Mouse (Mus musculus) heart, adult 2 months (tissue): ENCODE data around the gene Agap3.

Source experiments
- CTCF ChIP-seq: fragments of 200-600 bp; IDR thresholded peaks from 2 replicates; pipeline ENCODE4 v1.8.1; 2022; ENCODE audit warnings: antibody characterized with exemption, mild to moderate bottlenecking, moderate library complexity
- POLR2A ChIP-seq: fragments of 200-500 bp; IDR thresholded peaks from 2 replicates; pipeline ENCODE4 v1.6.1; 2011; ENCODE audit warnings: mild to moderate bottlenecking, low read depth, low read length, control low read depth; ENCODE audit not compliant: insufficient read depth

DNA sequence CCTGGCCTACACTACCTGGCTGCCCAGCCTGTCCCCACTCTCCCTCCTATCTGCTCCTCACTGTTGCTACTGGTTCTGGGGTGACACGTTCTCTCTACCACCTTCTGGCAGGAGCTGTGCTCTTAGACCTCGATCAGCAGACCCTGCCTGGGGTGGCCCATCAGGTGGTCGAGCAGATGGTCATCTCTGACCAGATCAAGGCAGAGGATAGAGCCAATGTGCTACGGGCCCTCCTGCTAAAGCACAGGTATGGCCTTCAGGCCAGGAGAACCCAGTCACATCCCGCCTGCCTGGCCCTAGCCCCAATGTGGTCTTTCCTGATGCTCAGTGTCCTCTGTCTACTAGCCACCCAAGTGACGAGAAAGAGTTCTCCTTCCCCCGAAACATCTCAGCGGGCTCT lies 18.0 kb upstream of the Agap3 start:
- TF ChIP-seq CTCF (no peak), POLR2A (no peak)
